Mouse (Mus musculus): ENCODE results near the gene Tcf7l1.

- TF ChIP-seq CTCF (IDR thresholded peaks at IDR 0.05; ENCODE audit: borderline replicate concordance, control insufficient read depth, extremely low read depth, insufficient read depth, low read length, poor library complexity), result no peak
- no peak for TF ChIP-seq POLR2A (IDR thresholded peaks at IDR 0.05; ENCODE audit: control insufficient read depth, extremely low read depth, insufficient read depth, low read length, poor library complexity)
These were observed 165.2 kb downstream of the Tcf7l1 start for GRCm38 (mm10) chr6:72623661-72624402.

Measured in thymus, adult 2 months (tissue).